Mouse (Mus musculus) kidney, postnatal 4 days (tissue): Measurements from ENCODE around the gene Ift20.
A peak's percentile ranks its signal among the peaks of the same experiment; 100 is the strongest.
"Not testable (repeated sequence)": the region's sequence is repeated elsewhere in the genome, so short reads cannot be mapped to it uniquely, and the experiment has no call there.

Experiments used
- DNase-seq, 2 experiments: peaks; one replicate each; pipeline ENCODE4 v3.0.0; 2021; ENCODE audit warnings: mixed read lengths in 2 of 2

Gene Ift20

GRCm38 (mm10) chr11:78523241-78523955 lies 12.8 kb upstream of the Ift20 start:
- no peak for DNase-seq

GRCm38 (mm10) chr11:78524838-78525237 lies 11.3 kb upstream of the Ift20 start:
- no peak for DNase-seq

- DNase-seq = peak; percentile 41 to 48
Observed at GRCm38 (mm10) chr11:78528714-78529113, 7.4 kb upstream of the Ift20 start.

GRCm38 (mm10) chr11:78530001-78530400 lies 6.2 kb upstream of the Ift20 start:
- no peak for DNase-seq

- DNase-seq = peak; percentile 54 to 69
Observed at GRCm38 (mm10) chr11:78531046-78531445, 5.1 kb upstream of the Ift20 start.

GRCm38 (mm10) chr11:78531515-78531914 lies 4.6 kb upstream of the Ift20 start:
- DNase-seq = not testable (repeated sequence)

GRCm38 (mm10) chr11:78534516-78534915 lies 1.6 kb upstream of the Ift20 start:
- no peak for DNase-seq

- DNase-seq = peak; percentile 29 to 54
Observed at GRCm38 (mm10) chr11:78535376-78536079, 633 bp upstream of the Ift20 start.

GRCm38 (mm10) chr11:78536690-78537084 lies 526 bp downstream of the Ift20 start:
- DNase-seq = no peak

- no peak for DNase-seq
Observed at GRCm38 (mm10) chr11:78540358-78540757, 4.2 kb downstream of the Ift20 start.

GRCm38 (mm10) chr11:78544449-78545111 lies 8.4 kb downstream of the Ift20 start:
- DNase-seq = no peak

- no peak for DNase-seq
Observed at GRCm38 (mm10) chr11:78545181-78545580, 9.0 kb downstream of the Ift20 start.

- DNase-seq = no peak
Observed at GRCm38 (mm10) chr11:78547718-78548460, 11.7 kb downstream of the Ift20 start.

- no peak for DNase-seq
Observed at GRCm38 (mm10) chr11:78549491-78549987, 13.4 kb downstream of the Ift20 start.

GRCm38 (mm10) chr11:78550168-78551058 lies 14.3 kb downstream of the Ift20 start, which contains the start of gene Tmem97:
Gene Tmem97 (minus strand): TSS chr11:78550777.
- DNase-seq = peak; percentile 95 to 98

- no peak for DNase-seq
Observed at GRCm38 (mm10) chr11:78551059-78551398, 14.9 kb downstream of the Ift20 start.

GRCm38 (mm10) chr11:78555623-78556022 lies 19.5 kb downstream of the Ift20 start:
- DNase-seq = no peak

- DNase-seq = no peak
Observed at GRCm38 (mm10) chr11:78556070-78556469, 19.9 kb downstream of the Ift20 start.

GRCm38 (mm10) chr11:78557241-78557640 lies 21.1 kb downstream of the Ift20 start:
- peak; percentile 18 to 50 for DNase-seq

- DNase-seq = peak; percentile 79 to 85
Observed at GRCm38 (mm10) chr11:78560447-78560846, 24.3 kb downstream of the Ift20 start.

GRCm38 (mm10) chr11:78566775-78567174 lies 30.6 kb downstream of the Ift20 start:
- DNase-seq = peak; percentile 31 to 50

- no peak for DNase-seq
Observed at GRCm38 (mm10) chr11:78567614-78568013, 31.5 kb downstream of the Ift20 start.
